Mouse (Mus musculus): ENCODE data around the gene Arhgap15. TPM values are rescaled to one million over a fixed set of nuclear protein-coding genes. Genes with fewer than 3 reads are reported as not detected.

The Arhgap15 gene
- polyA plus RNA-seq, 1 experiment from 2014 or later = 5.2 TPM

GRCm38 (mm10) chr2:44098552-44098951 lies 349.9 kb downstream of the Arhgap15 start:
- no peak overlapping the region for H3K27ac ChIP-seq (ENCODE audit: low read length)
- H3K4me2 ChIP-seq (ENCODE audit: low read depth, low read length) = no peak overlapping the region
- H3K27me3 ChIP-seq (ENCODE audit: control insufficient read depth, insufficient read depth, low read depth, low read length) = no peaks in the 10 kb centered on the region
- WGBS (ENCODE audit: insufficient replicate concordance) = 75% methylated on average over 4 of the region's 4 CpGs
- no peaks in the 10 kb centered on the region for H3K9me3 ChIP-seq (replicated peaks; ENCODE audit: control insufficient read depth, low read length)
- no peak overlapping the region for H3K4me3 ChIP-seq (ENCODE audit: low read depth, low read length)
- no peaks in the 10 kb centered on the region for H3K4me1 ChIP-seq (ENCODE audit: control insufficient read depth, low read depth, low read length)
- no peak for ATAC-seq (ENCODE audit: low read depth)
- H3K9ac ChIP-seq (ENCODE audit: low read depth, low read length) = no peak overlapping the region
- no peaks in the 10 kb centered on the region for H3K36me3 ChIP-seq (ENCODE audit: control insufficient read depth, insufficient read depth)

GRCm38 (mm10) chr2:44102351-44102750 lies 353.7 kb downstream of the Arhgap15 start:
- Histone ChIP-seq H3K4me2 (ENCODE audit: low read depth, low read length) (no peak overlapping the region), H3K9ac (ENCODE audit: low read depth, low read length) (no peak overlapping the region), H3K4me3 (ENCODE audit: low read depth, low read length) (no peak overlapping the region), H3K4me1 (ENCODE audit: control insufficient read depth, low read depth, low read length) (no peaks in the 10 kb centered on the region), H3K9me3 (replicated peaks; ENCODE audit: control insufficient read depth, low read length) (no peaks in the 10 kb centered on the region), H3K36me3 (ENCODE audit: control insufficient read depth, insufficient read depth) (no peaks in the 10 kb centered on the region), H3K27me3 (ENCODE audit: control insufficient read depth, insufficient read depth, low read depth, low read length) (no peaks in the 10 kb centered on the region), H3K27ac (ENCODE audit: low read length) (no peak overlapping the region)
- no peak for ATAC-seq (ENCODE audit: low read depth)
- 73% methylated on average over 6 of the region's 6 CpGs for WGBS (ENCODE audit: insufficient replicate concordance)

- Histone ChIP-seq H3K4me1 (ENCODE audit: control insufficient read depth, low read depth, low read length) (no peaks in the 10 kb centered on the region), H3K27ac (ENCODE audit: low read length) (no peak overlapping the region), H3K4me3 (ENCODE audit: low read depth, low read length) (no peak overlapping the region), H3K4me2 (ENCODE audit: low read depth, low read length) (no peak overlapping the region), H3K9me3 (replicated peaks; ENCODE audit: control insufficient read depth, low read length) (no peaks in the 10 kb centered on the region), H3K36me3 (ENCODE audit: control insufficient read depth, insufficient read depth) (no peaks in the 10 kb centered on the region), H3K27me3 (ENCODE audit: control insufficient read depth, insufficient read depth, low read depth, low read length) (no peaks in the 10 kb centered on the region), H3K9ac (ENCODE audit: low read depth, low read length) (no peak overlapping the region)
- ATAC-seq (ENCODE audit: low read depth) = no peak
- 76% methylated on average over 8 of the region's 8 CpGs for WGBS (ENCODE audit: insufficient replicate concordance)
Observed at GRCm38 (mm10) chr2:44103321-44103720, 354.7 kb downstream of the Arhgap15 start.

GRCm38 (mm10) chr2:44103742-44104141 lies 355.1 kb downstream of the Arhgap15 start:
- H3K4me2 ChIP-seq (ENCODE audit: low read depth, low read length) = no peak overlapping the region
- H3K4me1 ChIP-seq (ENCODE audit: control insufficient read depth, low read depth, low read length) = no peaks in the 10 kb centered on the region
- no peak for ATAC-seq (ENCODE audit: low read depth)
- WGBS (ENCODE audit: insufficient replicate concordance) = 69% methylated on average over 5 of the region's 5 CpGs
- H3K27ac ChIP-seq (ENCODE audit: low read length) = no peak overlapping the region
- H3K36me3 ChIP-seq (ENCODE audit: control insufficient read depth, insufficient read depth) = no peaks in the 10 kb centered on the region
- H3K9me3 ChIP-seq (replicated peaks; ENCODE audit: control insufficient read depth, low read length) = no peaks in the 10 kb centered on the region
- no peak overlapping the region for H3K4me3 ChIP-seq (ENCODE audit: low read depth, low read length)
- no peak overlapping the region for H3K9ac ChIP-seq (ENCODE audit: low read depth, low read length)
- H3K27me3 ChIP-seq (ENCODE audit: control insufficient read depth, insufficient read depth, low read depth, low read length) = no peaks in the 10 kb centered on the region

- Histone ChIP-seq H3K27ac (ENCODE audit: low read length) (no peak overlapping the region), H3K4me1 (ENCODE audit: control insufficient read depth, low read depth, low read length) (no peaks in the 10 kb centered on the region), H3K4me3 (ENCODE audit: low read depth, low read length) (no peak overlapping the region), H3K9me3 (replicated peaks; ENCODE audit: control insufficient read depth, low read length) (no peaks in the 10 kb centered on the region), H3K9ac (ENCODE audit: low read depth, low read length) (no peak overlapping the region), H3K4me2 (ENCODE audit: low read depth, low read length) (no peak overlapping the region), H3K27me3 (ENCODE audit: control insufficient read depth, insufficient read depth, low read depth, low read length) (no peaks in the 10 kb centered on the region), H3K36me3 (ENCODE audit: control insufficient read depth, insufficient read depth) (no peaks in the 10 kb centered on the region)
- 69% methylated on average over 22 of the region's 22 CpGs for WGBS (ENCODE audit: insufficient replicate concordance)
- 0 out of 2 replicates have a peak, but pooled peaks have one; percentile 19 for ATAC-seq (ENCODE audit: low read depth)
Observed at GRCm38 (mm10) chr2:44104282-44105197, 355.9 kb downstream of the Arhgap15 start.

- Histone ChIP-seq H3K4me1 (ENCODE audit: control insufficient read depth, low read depth, low read length) (no peaks in the 10 kb centered on the region), H3K9me3 (replicated peaks; ENCODE audit: control insufficient read depth, low read length) (no peaks in the 10 kb centered on the region), H3K36me3 (ENCODE audit: control insufficient read depth, insufficient read depth) (no peaks in the 10 kb centered on the region), H3K4me2 (ENCODE audit: low read depth, low read length) (no peak overlapping the region), H3K9ac (ENCODE audit: low read depth, low read length) (no peak overlapping the region), H3K4me3 (ENCODE audit: low read depth, low read length) (no peak overlapping the region), H3K27me3 (ENCODE audit: control insufficient read depth, insufficient read depth, low read depth, low read length) (no peaks in the 10 kb centered on the region), H3K27ac (ENCODE audit: low read length) (no peak overlapping the region)
- 69% methylated on average over 8 of the region's 8 CpGs for WGBS (ENCODE audit: insufficient replicate concordance)
- ATAC-seq (ENCODE audit: low read depth) = no peak
Observed at GRCm38 (mm10) chr2:44105198-44105555, 356.6 kb downstream of the Arhgap15 start.

- Histone ChIP-seq H3K36me3 (ENCODE audit: control insufficient read depth, insufficient read depth) (no peaks in the 10 kb centered on the region), H3K9ac (ENCODE audit: low read depth, low read length) (no peak overlapping the region), H3K4me1 (ENCODE audit: control insufficient read depth, low read depth, low read length) (no peaks in the 10 kb centered on the region), H3K4me3 (ENCODE audit: low read depth, low read length) (no peak overlapping the region), H3K27ac (ENCODE audit: low read length) (no peak overlapping the region), H3K4me2 (ENCODE audit: low read depth, low read length) (no peak overlapping the region), H3K27me3 (ENCODE audit: control insufficient read depth, insufficient read depth, low read depth, low read length) (no peaks in the 10 kb centered on the region), H3K9me3 (replicated peaks; ENCODE audit: control insufficient read depth, low read length) (no peaks in the 10 kb centered on the region)
- WGBS (ENCODE audit: insufficient replicate concordance) = 79% methylated on average over 8 of the region's 8 CpGs
- no peak for ATAC-seq (ENCODE audit: low read depth)
Observed at GRCm38 (mm10) chr2:44106359-44106758, 357.7 kb downstream of the Arhgap15 start.

GRCm38 (mm10) chr2:44111276-44111675 lies 362.7 kb downstream of the Arhgap15 start:
- WGBS (ENCODE audit: insufficient replicate concordance) = 55% methylated on average over 3 of the region's 3 CpGs
- no peak for ATAC-seq (ENCODE audit: low read depth)

GRCm38 (mm10) chr2:44112990-44113798 lies 364.6 kb downstream of the Arhgap15 start:
- Histone ChIP-seq H3K27me3 (ENCODE audit: control insufficient read depth, insufficient read depth, low read depth, low read length) (no peaks in the 10 kb centered on the region), H3K4me2 (ENCODE audit: low read depth, low read length) (no peak overlapping the region), H3K27ac (ENCODE audit: low read length) (no peak overlapping the region), H3K36me3 (ENCODE audit: control insufficient read depth, insufficient read depth) (no peaks in the 10 kb centered on the region), H3K4me1 (ENCODE audit: control insufficient read depth, low read depth, low read length) (no peaks in the 10 kb centered on the region), H3K4me3 (ENCODE audit: low read depth, low read length) (no peak overlapping the region), H3K9me3 (replicated peaks; ENCODE audit: control insufficient read depth, low read length) (no peaks in the 10 kb centered on the region), H3K9ac (ENCODE audit: low read depth, low read length) (no peak overlapping the region)
- no peak for ATAC-seq (ENCODE audit: low read depth)
- WGBS (ENCODE audit: insufficient replicate concordance) = 68% methylated on average over 9 of the region's 9 CpGs

More at GRCm38 (mm10) chr2:44111276-44111675, 362.7 kb downstream of the Arhgap15 start:
- Histone ChIP-seq H3K36me3 (ENCODE audit: control insufficient read depth, insufficient read depth) (no peaks in the 10 kb centered on the region), H3K27me3 (ENCODE audit: control insufficient read depth, insufficient read depth, low read depth, low read length) (no peaks in the 10 kb centered on the region), H3K4me1 (ENCODE audit: control insufficient read depth, low read depth, low read length) (no peaks in the 10 kb centered on the region), H3K9me3 (replicated peaks; ENCODE audit: control insufficient read depth, low read length) (no peaks in the 10 kb centered on the region), H3K27ac (ENCODE audit: low read length) (no peak overlapping the region), H3K9ac (ENCODE audit: low read depth, low read length) (no peak overlapping the region), H3K4me2 (ENCODE audit: low read depth, low read length) (no peak overlapping the region), H3K4me3 (ENCODE audit: low read depth, low read length) (no peak overlapping the region)

Measured in liver, embryonic 16.5 days (tissue).